Mouse (Mus musculus): ENCODE measurements around the gene Mef2b. TPM values are rescaled to one million over a fixed set of nuclear protein-coding genes. Genes with fewer than 3 reads are reported as not detected.
A peak's percentile ranks its signal among the peaks of the same experiment; 100 is the strongest.
"Not testable (repeated sequence)": the region's sequence is repeated elsewhere in the genome, so short reads cannot be mapped to it uniquely, and the experiment has no call there.

The Mef2b gene
- polyA plus RNA-seq, 1 experiment from 2014 or later: 1.1 TPM

DNA sequence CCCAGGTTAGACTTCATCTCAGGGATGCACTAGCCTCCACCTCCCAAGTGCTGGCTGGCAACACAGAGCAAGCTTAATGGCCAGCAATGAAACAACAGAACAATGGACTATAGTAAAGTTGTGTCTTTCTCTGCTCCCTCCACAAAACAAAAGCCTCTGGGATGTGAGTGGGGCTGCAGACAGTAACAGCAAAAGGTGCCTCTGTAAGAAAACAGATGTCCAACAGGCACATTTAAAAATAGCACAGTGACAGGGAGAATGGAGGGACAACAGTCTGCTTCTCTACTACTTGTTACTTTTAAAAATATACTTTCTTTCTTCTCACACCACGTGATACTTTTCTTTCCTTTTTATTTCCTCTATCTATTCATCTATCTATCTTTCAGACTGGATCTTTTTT lies 65.2 kb downstream of the Mef2b start:
- Histone ChIP-seq H3K36me3 (no peaks in the 10 kb centered on the region), H3K27ac (no peak overlapping the region), H3K27me3 (no peaks in the 10 kb centered on the region), H3K4me1 (replicated peaks) (no peaks in the 10 kb centered on the region), H3K4me2 (no peak overlapping the region), H3K9me3 (no peaks in the 10 kb centered on the region), H3K4me3 (replicated peaks) (no peak overlapping the region), H3K9ac (replicated peaks) (no peak overlapping the region)
- 61% methylated on average over 1 of the region's 1 CpGs for WGBS
- no peak for ATAC-seq (ENCODE audit: insufficient number of reproducible peaks, insufficient read depth, low FRiP score, low TSS enrichment, low read depth)

DNA sequence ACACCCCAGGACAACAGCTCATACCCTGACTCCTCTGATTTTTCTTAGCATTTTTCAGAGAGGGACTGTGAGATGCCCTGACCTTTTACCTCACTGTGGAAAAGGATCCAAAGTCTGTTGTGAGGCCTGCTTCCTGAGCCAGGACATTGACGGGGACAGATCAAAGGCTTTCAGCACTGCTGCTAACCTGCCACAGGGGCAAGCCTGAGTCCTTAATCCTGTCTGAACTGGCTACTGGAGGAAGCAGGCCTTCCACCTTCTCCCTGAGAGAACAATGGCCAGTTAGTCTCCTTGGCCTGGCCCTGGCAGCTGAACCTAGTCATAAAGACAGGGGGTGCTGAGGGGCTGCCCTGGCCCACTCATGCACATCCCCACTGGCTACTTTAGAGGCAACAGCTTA lies 68.6 kb downstream of the Mef2b start:
- no peak overlapping the region for H3K4me3 ChIP-seq (replicated peaks)
- ATAC-seq (ENCODE audit: insufficient number of reproducible peaks, insufficient read depth, low FRiP score, low TSS enrichment, low read depth): no peak

GRCm38 (mm10) chr8:70210538-70210937 lies 71.0 kb downstream of the Mef2b start:
- no peak for ATAC-seq (ENCODE audit: insufficient number of reproducible peaks, insufficient read depth, low FRiP score, low TSS enrichment, low read depth)
- Histone ChIP-seq H3K4me2 (peak overlapping the region; percentile 2; the same call in 1 of the 2 replicates), H3K4me1 (replicated peaks) (0 out of 2 replicates have a peak, but pooled peaks cover 14% of the 10 kb centered on the region), H3K27me3 (peaks cover 11% of the 10 kb centered on the region; the same call in 1 of the 2 replicates), H3K27ac (no peak overlapping the region), H3K9me3 (no peaks in the 10 kb centered on the region), H3K9ac (replicated peaks) (0 out of 2 replicates have a peak overlapping the region, but pooled peaks have one; percentile 14), H3K4me3 (replicated peaks) (no peak overlapping the region), H3K36me3 (no peaks in the 10 kb centered on the region)
- WGBS: 30% methylated on average over 8 of the region's 8 CpGs

More for the DNA sequence above, 68.6 kb downstream of the Mef2b start:
- Histone ChIP-seq H3K27ac (no peak overlapping the region), H3K4me2 (no peak overlapping the region), H3K9ac (replicated peaks) (no peak overlapping the region), H3K9me3 (no peaks in the 10 kb centered on the region), H3K27me3 (peaks cover 11% of the 10 kb centered on the region; the same call in 1 of the 2 replicates), H3K36me3 (no peaks in the 10 kb centered on the region), H3K4me1 (replicated peaks) (0 out of 2 replicates have a peak, but pooled peaks cover 12% of the 10 kb centered on the region)
- WGBS: 16% methylated on average over 1 of the region's 1 CpGs

DNA sequence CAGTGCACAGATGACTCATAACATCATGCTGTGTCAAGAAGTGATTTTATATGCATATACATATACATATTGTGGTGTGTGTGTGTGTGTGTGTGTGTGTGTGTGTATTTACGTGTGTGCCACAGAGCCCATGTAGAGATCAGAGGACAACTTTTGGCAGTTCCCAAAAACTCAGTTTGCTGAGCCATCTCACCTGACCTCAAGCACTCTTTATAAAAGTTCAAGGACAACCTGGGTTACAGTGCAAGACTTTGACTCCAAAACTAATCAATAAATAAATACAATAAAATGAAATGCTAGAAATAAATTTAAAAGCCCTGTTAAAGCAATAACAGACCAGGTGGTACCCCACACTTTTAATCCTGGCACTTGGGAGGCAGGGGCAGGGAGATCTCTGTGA lies 71.8 kb downstream of the Mef2b start:
- Histone ChIP-seq H3K9me3 (no peaks in the 10 kb centered on the region), H3K4me1 (replicated peaks) (0 out of 2 replicates have a peak, but pooled peaks cover 14% of the 10 kb centered on the region), H3K4me3 (replicated peaks) (peak overlapping the region; percentile 66), H3K9ac (replicated peaks) (peak overlapping the region; percentile 69; the same call in 1 of the 2 replicates), H3K27me3 (peaks cover 11% of the 10 kb centered on the region; the same call in 1 of the 2 replicates), H3K36me3 (no peaks in the 10 kb centered on the region), H3K27ac (no peak overlapping the region), H3K4me2 (peak overlapping the region; percentile 94)
- 75% methylated on average over 1 of the region's 1 CpGs for WGBS
- ATAC-seq (ENCODE audit: insufficient number of reproducible peaks, insufficient read depth, low FRiP score, low TSS enrichment, low read depth): no peak

DNA sequence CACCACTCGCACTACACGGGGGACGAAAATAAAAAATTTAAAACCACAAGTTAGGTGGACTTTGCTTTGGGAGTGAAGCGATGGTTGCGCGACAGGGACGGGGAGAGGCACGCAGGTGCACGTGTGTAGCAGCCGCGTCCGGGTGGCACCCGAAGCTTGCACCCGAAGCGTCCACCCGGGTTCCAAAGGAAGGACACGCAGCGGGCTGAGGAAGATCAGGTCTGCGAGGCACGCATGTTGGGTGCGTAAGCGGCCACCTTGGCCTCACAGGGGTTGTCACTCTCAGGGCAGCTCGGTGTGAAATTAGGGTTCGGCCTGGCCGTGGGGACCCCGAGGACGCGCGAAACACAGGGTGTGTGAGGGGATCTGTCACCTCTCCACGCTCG lies 72.2 kb downstream of the Mef2b start:
- Histone ChIP-seq H3K27me3 (peaks cover 11% of the 10 kb centered on the region; the same call in 1 of the 2 replicates), H3K9me3 (no peaks in the 10 kb centered on the region), H3K4me1 (replicated peaks) (0 out of 2 replicates have a peak, but pooled peaks cover 14% of the 10 kb centered on the region), H3K27ac (no peak overlapping the region), H3K4me3 (replicated peaks) (peak overlapping the region; percentile 66), H3K36me3 (no peaks in the 10 kb centered on the region), H3K4me2 (peak overlapping the region; percentile 94), H3K9ac (replicated peaks) (peak overlapping the region; percentile 69)
- no peak; the same call in 1 of the 2 replicates for ATAC-seq (ENCODE audit: insufficient number of reproducible peaks, insufficient read depth, low FRiP score, low TSS enrichment, low read depth)
- 2% methylated on average over 31 of the region's 31 CpGs for WGBS

GRCm38 (mm10) chr8:70212112-70213055 lies 72.9 kb downstream of the Mef2b start, which contains the start of gene Slc25a42:
Slc25a42 (minus strand) TSS chr8:70212305.
- Histone ChIP-seq H3K4me2 (peak within 1 kb of the TSS; percentile 94), H3K36me3 (no peaks in the 10 kb centered on the region), H3K4me3 (replicated peaks) (peak within 1 kb of the TSS; percentile 66), H3K9me3 (no peaks in the 10 kb centered on the region), H3K4me1 (replicated peaks) (0 out of 2 replicates have a peak, but pooled peaks cover 14% of the 10 kb centered on the region), H3K27me3 (peaks cover 15% of the 10 kb centered on the region; the same call in 1 of the 2 replicates), H3K9ac (replicated peaks) (peak within 1 kb of the TSS; percentile 69), H3K27ac (no peak within 1 kb of the TSS)
- peak; percentile 99 for ATAC-seq (ENCODE audit: insufficient number of reproducible peaks, insufficient read depth, low FRiP score, low TSS enrichment, low read depth)
- WGBS: under 1% methylated on average over 66 of the region's 66 CpGs

GRCm38 (mm10) chr8:70214411-70214810 lies 74.9 kb downstream of the Mef2b start:
- no peak for ATAC-seq (ENCODE audit: insufficient number of reproducible peaks, insufficient read depth, low FRiP score, low TSS enrichment, low read depth)
- H3K27ac ChIP-seq: no peak overlapping the region
- WGBS: 69% methylated on average over 3 of the region's 3 CpGs

DNA sequence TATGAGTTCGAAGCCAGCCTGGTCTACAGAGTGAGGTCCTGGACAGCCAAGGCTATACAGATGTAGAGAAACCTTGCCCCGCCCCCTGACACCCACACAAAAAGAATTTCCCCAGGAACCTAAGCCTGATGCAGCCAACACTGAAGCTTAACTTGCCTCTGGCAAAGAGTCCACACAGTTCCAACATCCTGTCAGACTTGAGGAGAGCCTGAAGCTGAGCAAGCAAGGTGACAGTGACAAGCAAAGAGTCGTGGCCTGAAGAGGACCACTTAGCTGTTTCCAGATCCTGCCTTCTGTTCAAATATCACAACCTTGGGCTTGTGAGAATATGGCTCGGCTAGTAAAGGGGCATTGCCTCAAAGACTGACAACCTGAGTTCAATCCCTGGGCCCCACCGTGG lies 75.6 kb downstream of the Mef2b start:
- Histone ChIP-seq H3K27me3 (peaks cover 23% of the 10 kb centered on the region; the same call in 1 of the 2 replicates), H3K4me2 (no peak overlapping the region), H3K36me3 (no peaks in the 10 kb centered on the region), H3K27ac (no peak overlapping the region), H3K4me1 (replicated peaks) (peaks cover 17% of the 10 kb centered on the region; the same call in 1 of the 2 replicates), H3K4me3 (replicated peaks) (no peak overlapping the region), H3K9ac (replicated peaks) (no peak overlapping the region), H3K9me3 (no peaks in the 10 kb centered on the region)
- 77% methylated on average over 5 of the region's 5 CpGs for WGBS
- no peak for ATAC-seq (ENCODE audit: insufficient number of reproducible peaks, insufficient read depth, low FRiP score, low TSS enrichment, low read depth)

More at GRCm38 (mm10) chr8:70214411-70214810, 74.9 kb downstream of the Mef2b start:
- Histone ChIP-seq H3K36me3 (no peaks in the 10 kb centered on the region), H3K9ac (replicated peaks) (no peak overlapping the region), H3K4me3 (replicated peaks) (no peak overlapping the region), H3K9me3 (no peaks in the 10 kb centered on the region), H3K4me2 (no peak overlapping the region), H3K4me1 (replicated peaks) (peaks cover 16% of the 10 kb centered on the region; the same call in 1 of the 2 replicates), H3K27me3 (peaks cover 23% of the 10 kb centered on the region; the same call in 1 of the 2 replicates)

- peaks cover 14% of the 10 kb centered on the region; the same call in 1 of the 2 replicates for H3K27me3 ChIP-seq
- not testable (repeated sequence) for H3K27ac ChIP-seq; H3K9ac ChIP-seq (replicated peaks); H3K36me3 ChIP-seq; H3K9me3 ChIP-seq; H3K4me2 ChIP-seq; H3K4me3 ChIP-seq (replicated peaks); ATAC-seq (ENCODE audit: insufficient number of reproducible peaks, insufficient read depth, low FRiP score, low TSS enrichment, low read depth)
- H3K4me1 ChIP-seq (replicated peaks): peaks cover 12% of the 10 kb centered on the region; the same call in 1 of the 2 replicates
- 77% methylated on average over 3 of the region's 3 CpGs for WGBS
Measured at GRCm38 (mm10) chr8:70216161-70216560, 76.7 kb downstream of the Mef2b start.

- Histone ChIP-seq H3K4me3 (replicated peaks) (no peak overlapping the region), H3K4me2 (no peak overlapping the region), H3K4me1 (replicated peaks) (peaks cover 8% of the 10 kb centered on the region; the same call in 1 of the 2 replicates), H3K9me3 (no peaks in the 10 kb centered on the region), H3K9ac (replicated peaks) (no peak overlapping the region), H3K27me3 (peaks cover 12% of the 10 kb centered on the region; the same call in 1 of the 2 replicates), H3K36me3 (no peaks in the 10 kb centered on the region), H3K27ac (no peak overlapping the region)
- no peak for ATAC-seq (ENCODE audit: insufficient number of reproducible peaks, insufficient read depth, low FRiP score, low TSS enrichment, low read depth)
- WGBS: 63% methylated on average over 1 of the region's 1 CpGs
Measured at GRCm38 (mm10) chr8:70216566-70216965, 77.1 kb downstream of the Mef2b start.

All from limb, embryonic 12.5 days (tissue).